Mouse (Mus musculus) CH12.LX (cell line): Measurements from ENCODE around the gene Thy1.

Experiments used
- CHD1 ChIP-seq: IDR thresholded peaks from 2 replicates; pipeline ENCODE4 v1.6.1; 2012; ENCODE audit warnings: low read depth, low read length, improper control_type of control experiment, inconsistent platforms
- CTCF ChIP-seq, 2 experiments: IDR thresholded peaks in 1 of 2; conservative IDR thresholded peaks in 1 of 2; 2 replicates each; pipeline ENCODE4 v1.5.1; 2011 to 2012; ENCODE audit warnings: low read depth in 2 of 2, low read length in 2 of 2, improper control_type of control experiment in 1 of 2, inconsistent platforms in 1 of 2, mild to moderate bottlenecking in 1 of 2, moderate library complexity in 1 of 2
- GABPA ChIP-seq: IDR thresholded peaks from 2 replicates; pipeline ENCODE4 v1.6.1; 2012; ENCODE audit warnings: low read depth, low read length, improper control_type of control experiment, inconsistent platforms; ENCODE audit not compliant: insufficient replicate concordance
- MAFK ChIP-seq: IDR thresholded peaks from 2 replicates; pipeline ENCODE4 v1.6.1; 2011; ENCODE audit warnings: low read length, improper control_type of control experiment; ENCODE audit not compliant: insufficient replicate concordance
- MAX ChIP-seq: IDR thresholded peaks from 2 replicates; pipeline ENCODE4 v1.6.1; 2011; ENCODE audit warnings: low read length, improper control_type of control experiment
- MAZ ChIP-seq: IDR thresholded peaks from 2 replicates; pipeline ENCODE4 v1.6.1; 2012; ENCODE audit warnings: low read depth, mild to moderate bottlenecking, inconsistent platforms, low read length, improper control_type of control experiment, moderate library complexity
- NRF1 ChIP-seq: IDR thresholded peaks from 2 replicates; pipeline ENCODE4 v1.6.1; 2014; ENCODE audit warnings: low read depth, mild to moderate bottlenecking, inconsistent platforms, low read length, improper control_type of control experiment, moderate library complexity
- POLR2A ChIP-seq: IDR thresholded peaks from 2 replicates; pipeline ENCODE4 v1.6.1; 2011; ENCODE audit warnings: low read depth, mild to moderate bottlenecking, improper control_type of control experiment, low read length
- POLR2AphosphoS2 ChIP-seq: IDR thresholded peaks from 2 replicates; pipeline ENCODE4 v1.6.1; 2011; ENCODE audit warnings: low read depth, low read length, improper control_type of control experiment
- SIN3A ChIP-seq: IDR thresholded peaks from 2 replicates; pipeline ENCODE4 v1.6.1; 2012; ENCODE audit warnings: low read length, improper control_type of control experiment, inconsistent platforms
- USF1 ChIP-seq: IDR thresholded peaks from 2 replicates; pipeline ENCODE4 v1.6.1; 2014; ENCODE audit warnings: low read depth, mild to moderate bottlenecking, inconsistent platforms, low read length, improper control_type of control experiment
- ZC3H11A ChIP-seq: IDR thresholded peaks from 2 replicates; pipeline ENCODE4 v1.6.1; 2012; ENCODE audit warnings: low read depth, mild to moderate bottlenecking, inconsistent platforms, low read length, improper control_type of control experiment

GRCm38 (mm10) chr9:44012761-44013301, 30.4 kb upstream of the Thy1 start:
- TF ChIP-seq POLR2AphosphoS2 (no peak), MAFK (no peak), SIN3A (no peak), MAZ (no peak), MAX (no peak), CTCF (conservative IDR thresholded peaks at IDR 0.05 in 1 of 2, IDR thresholded peaks at IDR 0.05 in 1 of 2; ENCODE audit: low read depth in 2 of 2, low read length in 2 of 2) (no peak), POLR2A (no peak), GABPA (no peak), NRF1 (no peak), USF1 (no peak), CHD1 (no peak), ZC3H11A (no peak)
